Mouse (Mus musculus) liver, embryonic 11.5 days (tissue): ENCODE data around the gene 4921504E06Rik. TPM values are rescaled to one million over a fixed set of nuclear protein-coding genes. Genes with fewer than 3 reads are reported as not detected.

Experiments
- ATAC-seq: fragments of 200-750 bp; cut with Nextera tagmentation; replicated peaks from 2 replicates; pipeline ENCODE4 v1.8.0; 2017; ENCODE audit warnings: moderate number of reproducible peaks, mild to moderate bottlenecking, moderate TSS enrichment, moderate library complexity; ENCODE audit not compliant: low FRiP score
- DNase-seq: peaks from one replicate; pipeline ENCODE4 v3.0.0-alpha.2; 2017; ENCODE audit warnings: low spot score
- H3K27ac ChIP-seq: fragments of 300-500 bp; sonication (generic); 2 replicates; pipeline ENCODE4 v1.5.1; 2014; ENCODE audit warnings: mild to moderate bottlenecking, low read depth, low read length, control low read depth
- H3K27me3 ChIP-seq: fragments of 300-500 bp; sonication (generic); replicated peaks from 2 replicates; pipeline ENCODE4 v1.6.1; 2014; ENCODE audit warnings: low read length, mixed read lengths; ENCODE audit not compliant: control insufficient read depth, insufficient read depth
- H3K36me3 ChIP-seq: fragments of 300-500 bp; sonication (generic); 2 replicates; pipeline ENCODE4 v1.6.1; 2014; ENCODE audit warnings: mild to moderate bottlenecking, low read length, moderate library complexity, mixed read lengths; ENCODE audit not compliant: control insufficient read depth, insufficient read depth
- H3K4me1 ChIP-seq: fragments of 300-500 bp; sonication (generic); replicated peaks from 2 replicates; pipeline ENCODE4 v1.6.1; 2014; ENCODE audit warnings: low read length, mixed read lengths; ENCODE audit not compliant: control insufficient read depth, insufficient read depth
- H3K4me2 ChIP-seq: fragments of 300-500 bp; sonication (generic); 2 replicates; pipeline ENCODE4 v1.6.1; 2014; ENCODE audit warnings: mild to moderate bottlenecking, control low read depth, moderate library complexity
- H3K4me3 ChIP-seq: fragments of 300-500 bp; sonication (generic); 2 replicates; pipeline ENCODE4 v1.5.1; 2014; ENCODE audit warnings: low read depth, low read length, control low read depth
- H3K9ac ChIP-seq: fragments of 300-500 bp; sonication (generic); 2 replicates; pipeline ENCODE4 v1.6.1; 2014; ENCODE audit warnings: low read depth, low read length, control low read depth
- H3K9me3 ChIP-seq: fragments of 300-500 bp; sonication (generic); 2 replicates; pipeline ENCODE4 v1.6.1; 2016; ENCODE audit warnings: low read length, inconsistent platforms, mixed read lengths; ENCODE audit not compliant: control insufficient read depth
- WGBS: fragments of 180-500 bp; shearing (Covaris S2); extraction: QIAGEN DNeasy Blood & Tissue Kit; methylation state at CpG from one replicate; pipeline ENCODE4 v1.1.7; 2014; 5-methylcytosine and 5-hydroxymethylcytosine counted together
- polyA plus RNA-seq: library from polyadenylated mRNA; unstranded; fragments of >200 nt; fragmentation: Nextera tagmentation; extraction: Ambion mirVana; gene quantifications from 2 replicates; pipeline ENCODE4 v1.2.1, GENCODE M21; 2014

4921504E06Rik gene
- polyA plus RNA-seq, 1 experiment from 2014 or later = not detected

- no peak for DNase-seq
- no peak overlapping the region for H3K4me2 ChIP-seq
- no peak overlapping the region for H3K9ac ChIP-seq
- no peak for ATAC-seq
- no peaks in the 10 kb centered on the region for H3K9me3 ChIP-seq
- no peak overlapping the region for H3K27ac ChIP-seq
- no peaks in the 10 kb centered on the region for H3K4me1 ChIP-seq
- no peak overlapping the region for H3K4me3 ChIP-seq
- peaks cover 75% of the 10 kb centered on the region for H3K27me3 ChIP-seq
- H3K36me3 ChIP-seq = no peaks in the 10 kb centered on the region
- 3% methylated on average over 9 of the region's 9 CpGs for WGBS
Observed at GRCm38 (mm10) chr2:19444346-19444745, 109.4 kb downstream of the 4921504E06Rik start.

GRCm38 (mm10) chr2:19431614-19432323 is 121.9 kb downstream of the 4921504E06Rik start:
- Histone ChIP-seq H3K9ac (no peak overlapping the region), H3K4me1 (no peaks in the 10 kb centered on the region), H3K4me2 (no peak overlapping the region), H3K9me3 (no peaks in the 10 kb centered on the region), H3K36me3 (no peaks in the 10 kb centered on the region), H3K27me3 (peaks cover 67% of the 10 kb centered on the region), H3K27ac (no peak overlapping the region), H3K4me3 (no peak overlapping the region)
- no peak for ATAC-seq
- no peak for DNase-seq
- 6% methylated on average over 41 of the region's 41 CpGs for WGBS

- Histone ChIP-seq H3K4me1 (no peaks in the 10 kb centered on the region), H3K9ac (no peak overlapping the region), H3K4me3 (no peak overlapping the region), H3K27me3 (peaks cover 67% of the 10 kb centered on the region), H3K4me2 (no peak overlapping the region), H3K36me3 (no peaks in the 10 kb centered on the region), H3K27ac (no peak overlapping the region), H3K9me3 (no peaks in the 10 kb centered on the region)
- no peak for ATAC-seq
- DNase-seq = no peak
- 3% methylated on average over 18 of the region's 18 CpGs for WGBS
Observed at GRCm38 (mm10) chr2:19431186-19431585, 122.5 kb downstream of the 4921504E06Rik start.

- no peak overlapping the region for H3K4me3 ChIP-seq
Observed at GRCm38 (mm10) chr2:19430746-19431145, 123.0 kb downstream of the 4921504E06Rik start.

GRCm38 (mm10) chr2:19429691-19430690 is 123.7 kb downstream of the 4921504E06Rik start:
- no peaks in the 10 kb centered on the region for H3K9me3 ChIP-seq
- DNase-seq = no peak
- no peaks in the 10 kb centered on the region for H3K36me3 ChIP-seq
- peaks cover 60% of the 10 kb centered on the region for H3K27me3 ChIP-seq
- H3K4me1 ChIP-seq = no peaks in the 10 kb centered on the region
- H3K4me2 ChIP-seq = no peak overlapping the region
- 7% methylated on average over 31 of the region's 31 CpGs for WGBS
- no peak for ATAC-seq
- H3K27ac ChIP-seq = no peak overlapping the region
- H3K9ac ChIP-seq = no peak overlapping the region
- H3K4me3 ChIP-seq = no peak overlapping the region

More at GRCm38 (mm10) chr2:19430746-19431145, 123.0 kb downstream of the 4921504E06Rik start:
- Histone ChIP-seq H3K9me3 (no peaks in the 10 kb centered on the region), H3K4me1 (no peaks in the 10 kb centered on the region), H3K9ac (no peak overlapping the region), H3K4me2 (no peak overlapping the region), H3K27me3 (peaks cover 64% of the 10 kb centered on the region), H3K27ac (no peak overlapping the region), H3K36me3 (no peaks in the 10 kb centered on the region)
- WGBS = 1% methylated on average over 33 of the region's 33 CpGs
- DNase-seq = no peak
- ATAC-seq = no peak

GRCm38 (mm10) chr2:19429031-19429430 is 124.7 kb downstream of the 4921504E06Rik start:
- Histone ChIP-seq H3K4me3 (no peak overlapping the region), H3K9ac (no peak overlapping the region), H3K27ac (no peak overlapping the region), H3K4me2 (no peak overlapping the region), H3K27me3 (peaks cover 52% of the 10 kb centered on the region), H3K4me1 (no peaks in the 10 kb centered on the region), H3K36me3 (no peaks in the 10 kb centered on the region), H3K9me3 (no peaks in the 10 kb centered on the region)
- ATAC-seq = no peak
- peak; percentile 48 for DNase-seq
- WGBS = 8% methylated on average over 10 of the region's 10 CpGs

GRCm38 (mm10) chr2:19423086-19423485 is 130.6 kb downstream of the 4921504E06Rik start:
- WGBS = 73% methylated on average over 6 of the region's 6 CpGs
- no peak overlapping the region for H3K4me3 ChIP-seq
- H3K27me3 ChIP-seq = no peaks in the 10 kb centered on the region; the same call in none of the 2 replicates
- no peaks in the 10 kb centered on the region for H3K9me3 ChIP-seq
- no peaks in the 10 kb centered on the region for H3K4me1 ChIP-seq
- no peak overlapping the region for H3K4me2 ChIP-seq
- no peak for DNase-seq
- no peak for ATAC-seq
- no peak overlapping the region for H3K27ac ChIP-seq
- H3K36me3 ChIP-seq = no peaks in the 10 kb centered on the region
- H3K9ac ChIP-seq = no peak overlapping the region

- Histone ChIP-seq H3K4me2 (no peak overlapping the region), H3K9me3 (no peaks in the 10 kb centered on the region), H3K36me3 (no peaks in the 10 kb centered on the region), H3K4me1 (no peaks in the 10 kb centered on the region), H3K9ac (no peak overlapping the region), H3K27me3 (no peaks in the 10 kb centered on the region; the same call in none of the 2 replicates), H3K4me3 (no peak overlapping the region), H3K27ac (no peak overlapping the region)
- no peak for ATAC-seq
- DNase-seq = no peak
Observed at GRCm38 (mm10) chr2:19422226-19422625, 131.5 kb downstream of the 4921504E06Rik start.
